Mouse (Mus musculus): ENCODE results near the gene Zmynd8.

DNA sequence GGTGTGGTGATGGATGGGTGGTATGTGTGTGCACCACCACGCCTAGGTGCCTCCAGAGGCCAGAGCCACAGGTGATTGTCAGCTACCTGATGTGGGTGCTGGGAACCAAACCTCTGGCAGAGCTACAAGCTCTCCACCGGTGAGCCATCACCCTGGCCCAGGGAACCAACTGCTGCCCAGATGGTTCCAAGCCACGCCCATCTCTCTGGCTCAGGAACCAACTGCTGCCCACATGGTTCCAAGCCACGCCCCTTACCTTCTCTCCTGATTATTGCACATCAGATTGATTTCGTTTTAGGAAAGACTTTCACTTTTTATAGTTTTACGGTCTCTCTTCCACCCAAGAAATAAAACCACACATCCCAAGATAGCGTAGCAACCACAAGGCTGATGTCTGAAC lies 150.8 kb downstream of the Zmynd8 start:
- TF ChIP-seq CTCF (IDR thresholded peaks at IDR 0.05; ENCODE audit: borderline replicate concordance, control insufficient read depth, extremely low read depth, insufficient read depth, low read length, poor library complexity) (no peak), POLR2A (IDR thresholded peaks at IDR 0.05; ENCODE audit: control insufficient read depth, extremely low read depth, insufficient read depth, low read length, poor library complexity) (no peak)

Data from thymus, adult 2 months (tissue).